Mouse (Mus musculus): Measurements from ENCODE around the gene Fam53b. TPM values are rescaled to one million over a fixed set of nuclear protein-coding genes. Genes with fewer than 3 reads are reported as not detected.

Gene Fam53b
- polyA plus RNA-seq, 1 experiment = 52.4 TPM

GRCm38 (mm10) chr7:132790447-132791219, 23.1 kb downstream of the Fam53b start:
- TF ChIP-seq CTCF (IDR thresholded peaks at IDR 0.05; ENCODE audit: extremely low read depth, insufficient read depth, insufficient read length, insufficient replicate concordance) (no peak), POLR2A (IDR thresholded peaks at IDR 0.05; ENCODE audit: low read depth, low read length) (no peak)
- Histone ChIP-seq H3K4me1 (ENCODE audit: control insufficient read depth, insufficient read depth, insufficient read length) (peaks cover 32% of the 10 kb centered on the region; the same call in 1 of the 2 replicates), H3K36me3 (ENCODE audit: control insufficient read depth, insufficient read depth, low read length) (no peaks in the 10 kb centered on the region), H3K27ac (ENCODE audit: insufficient read depth, low read length) (no peak overlapping the region), H3K4me3 (ENCODE audit: extremely low read depth, insufficient read depth, insufficient read length) (no peak overlapping the region), H3K27me3 (ENCODE audit: control insufficient read depth, insufficient read depth, low read length) (no peaks in the 10 kb centered on the region)
- 90% methylated on average over 14 of the region's 14 CpGs for WGBS
- DNase-seq (ENCODE audit: low read depth in 1 of 2, low spot score in 2 of 2) = no peak

DNA sequence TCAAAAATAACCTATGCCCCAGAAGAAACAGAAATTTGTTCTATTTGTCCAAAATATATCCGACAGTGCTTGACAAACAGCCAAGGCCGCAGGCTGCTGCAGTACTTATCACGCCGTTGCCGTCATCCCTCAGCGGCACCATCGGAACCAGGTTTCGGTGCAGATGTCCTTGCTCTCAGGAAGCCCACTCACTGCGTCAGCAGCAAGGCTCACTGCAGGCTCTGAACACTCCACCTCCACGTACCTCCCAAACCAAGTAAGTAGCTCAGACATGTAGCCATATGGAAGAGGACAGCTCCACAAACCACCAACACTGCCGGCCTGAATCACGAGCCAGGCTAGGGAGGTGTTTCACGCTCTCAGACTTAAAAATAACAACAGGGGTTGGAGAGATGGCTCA, 24.9 kb downstream of the Fam53b start:
- no peak overlapping the region for H3K4me3 ChIP-seq (ENCODE audit: extremely low read depth, insufficient read depth, insufficient read length)
- no peaks in the 10 kb centered on the region for H3K27me3 ChIP-seq (ENCODE audit: control insufficient read depth, insufficient read depth, low read length)
- H3K36me3 ChIP-seq (ENCODE audit: control insufficient read depth, insufficient read depth, low read length) = no peaks in the 10 kb centered on the region
- DNase-seq (ENCODE audit: low read depth in 1 of 2, low spot score in 2 of 2) = no peak
- no peak overlapping the region for H3K27ac ChIP-seq (ENCODE audit: insufficient read depth, low read length)
- peaks cover 27% of the 10 kb centered on the region; the same call in 1 of the 2 replicates for H3K4me1 ChIP-seq (ENCODE audit: control insufficient read depth, insufficient read depth, insufficient read length)
- WGBS = 96% methylated on average over 13 of the region's 13 CpGs
- TF ChIP-seq CTCF (IDR thresholded peaks at IDR 0.05; ENCODE audit: extremely low read depth, insufficient read depth, insufficient read length, insufficient replicate concordance) (no peak), POLR2A (IDR thresholded peaks at IDR 0.05; ENCODE audit: low read depth, low read length) (no peak)

DNA sequence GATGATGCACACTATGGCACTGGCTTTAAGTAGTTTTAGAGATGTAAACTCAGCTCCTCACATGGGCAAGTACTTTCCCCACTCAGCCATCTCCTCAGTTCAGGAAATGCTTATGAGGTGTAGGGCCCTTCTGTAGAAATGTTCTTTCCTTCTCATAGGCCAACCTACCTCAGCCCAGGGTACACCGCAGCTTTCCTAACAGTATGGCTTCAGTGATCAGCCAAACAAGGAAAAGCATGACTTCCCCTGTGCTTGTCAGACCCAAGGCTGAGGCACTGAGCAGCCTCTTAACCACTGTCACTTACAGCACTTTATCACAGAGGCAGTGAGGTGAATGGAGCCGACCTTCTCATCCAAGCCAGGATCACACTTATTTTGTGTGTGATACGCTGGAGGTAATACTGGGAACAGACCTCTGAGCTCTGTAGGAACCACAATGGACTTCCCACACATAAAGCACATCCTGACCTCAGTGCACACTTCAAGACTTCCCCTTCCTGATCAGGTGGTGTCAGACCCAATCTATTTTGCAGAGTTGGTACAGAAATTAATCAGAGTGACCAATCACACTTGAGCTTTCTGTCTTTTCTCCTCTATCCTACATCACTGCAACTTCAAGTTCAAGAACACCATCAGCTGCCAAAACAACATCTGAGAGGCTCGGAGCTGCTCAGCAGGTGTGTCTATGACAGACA, 26.0 kb downstream of the Fam53b start:
- H3K27ac ChIP-seq (ENCODE audit: insufficient read depth, low read length) = peak overlapping the region; percentile 26; the same call in 1 of the 2 replicates
- H3K27me3 ChIP-seq (ENCODE audit: control insufficient read depth, insufficient read depth, low read length) = no peaks in the 10 kb centered on the region
- H3K36me3 ChIP-seq (ENCODE audit: control insufficient read depth, insufficient read depth, low read length) = no peaks in the 10 kb centered on the region
- TF ChIP-seq POLR2A (IDR thresholded peaks at IDR 0.05; ENCODE audit: low read depth, low read length) (no peak), CTCF (IDR thresholded peaks at IDR 0.05; ENCODE audit: extremely low read depth, insufficient read depth, insufficient read length, insufficient replicate concordance) (no peak)
- peaks cover 24% of the 10 kb centered on the region; the same call in 1 of the 2 replicates for H3K4me1 ChIP-seq (ENCODE audit: control insufficient read depth, insufficient read depth, insufficient read length)
- DNase-seq (ENCODE audit: low read depth in 1 of 2, low spot score in 2 of 2) = no peak
- 36% methylated on average over 4 of the region's 4 CpGs for WGBS
- H3K4me3 ChIP-seq (ENCODE audit: extremely low read depth, insufficient read depth, insufficient read length) = no peak overlapping the region

DNA sequence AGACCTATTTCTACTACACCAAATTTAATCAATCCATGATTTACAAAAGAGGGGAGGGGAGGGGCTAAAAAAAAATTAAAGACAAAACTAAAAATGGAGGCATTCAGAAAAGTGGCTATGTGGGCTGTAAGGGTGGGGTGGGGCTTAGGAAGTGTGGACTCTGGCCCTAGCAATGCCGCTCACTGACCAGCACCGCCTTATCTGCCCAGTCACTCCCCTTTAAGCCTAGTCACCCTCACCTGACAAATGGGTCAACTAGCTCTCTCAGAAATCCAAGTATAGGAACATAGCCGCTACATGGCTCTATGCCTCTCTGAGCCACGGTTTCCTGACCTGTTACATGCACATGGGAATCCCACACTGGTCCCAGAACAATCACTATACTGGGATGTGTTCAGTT, 26.7 kb downstream of the Fam53b start:
- Histone ChIP-seq H3K4me3 (ENCODE audit: extremely low read depth, insufficient read depth, insufficient read length) (no peak overlapping the region), H3K27me3 (ENCODE audit: control insufficient read depth, insufficient read depth, low read length) (no peaks in the 10 kb centered on the region), H3K4me1 (ENCODE audit: control insufficient read depth, insufficient read depth, insufficient read length) (peaks cover 23% of the 10 kb centered on the region; the same call in 1 of the 2 replicates), H3K36me3 (ENCODE audit: control insufficient read depth, insufficient read depth, low read length) (no peaks in the 10 kb centered on the region), H3K27ac (ENCODE audit: insufficient read depth, low read length) (no peak overlapping the region)
- TF ChIP-seq POLR2A (IDR thresholded peaks at IDR 0.05; ENCODE audit: low read depth, low read length) (no peak), CTCF (IDR thresholded peaks at IDR 0.05; ENCODE audit: extremely low read depth, insufficient read depth, insufficient read length, insufficient replicate concordance) (no peak)
- DNase-seq (ENCODE audit: low read depth in 1 of 2, low spot score in 2 of 2) = no peak
- WGBS = 91% methylated on average over 4 of the region's 4 CpGs

DNA sequence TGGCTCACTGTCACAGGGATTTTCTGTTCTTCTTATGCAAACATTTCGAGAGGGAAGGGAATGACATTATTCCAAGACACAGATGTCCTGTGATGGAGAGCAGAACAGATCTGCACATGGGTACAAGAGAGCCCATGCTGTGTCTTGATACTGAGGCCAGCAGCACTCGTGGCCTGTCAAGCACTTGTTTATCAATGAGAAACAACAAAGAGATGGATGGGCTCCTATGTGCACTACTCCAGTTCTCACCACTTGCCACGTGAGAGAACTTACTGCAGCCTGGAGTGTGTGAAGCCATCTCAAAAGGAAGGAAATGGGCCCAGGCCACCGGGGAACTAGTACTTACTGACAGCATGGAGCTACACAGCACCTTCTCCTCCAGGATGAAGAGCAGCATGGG, 27.2 kb downstream of the Fam53b start:
- TF ChIP-seq POLR2A (IDR thresholded peaks at IDR 0.05; ENCODE audit: low read depth, low read length) (no peak), CTCF (IDR thresholded peaks at IDR 0.05; ENCODE audit: extremely low read depth, insufficient read depth, insufficient read length, insufficient replicate concordance) (no peak)
- no peaks in the 10 kb centered on the region for H3K36me3 ChIP-seq (ENCODE audit: control insufficient read depth, insufficient read depth, low read length)
- 45% methylated on average over 4 of the region's 4 CpGs for WGBS
- no peaks in the 10 kb centered on the region for H3K27me3 ChIP-seq (ENCODE audit: control insufficient read depth, insufficient read depth, low read length)
- H3K4me1 ChIP-seq (ENCODE audit: control insufficient read depth, insufficient read depth, insufficient read length) = peaks cover 23% of the 10 kb centered on the region; the same call in 1 of the 2 replicates
- no peak overlapping the region for H3K4me3 ChIP-seq (ENCODE audit: extremely low read depth, insufficient read depth, insufficient read length)
- H3K27ac ChIP-seq (ENCODE audit: insufficient read depth, low read length) = no peak overlapping the region
- no peak for DNase-seq (ENCODE audit: low read depth in 1 of 2, low spot score in 2 of 2)

- TF ChIP-seq CTCF (IDR thresholded peaks at IDR 0.05; ENCODE audit: extremely low read depth, insufficient read depth, insufficient read length, insufficient replicate concordance) (no peak), POLR2A (IDR thresholded peaks at IDR 0.05; ENCODE audit: low read depth, low read length) (no peak)
- H3K27ac ChIP-seq (ENCODE audit: insufficient read depth, low read length) = no peak overlapping the region
These were observed 27.7 kb downstream of the Fam53b start for GRCm38 (mm10) chr7:132786011-132786410.

More at GRCm38 (mm10) chr7:132786011-132786410, 27.7 kb downstream of the Fam53b start:
- Histone ChIP-seq H3K4me1 (ENCODE audit: control insufficient read depth, insufficient read depth, insufficient read length) (peaks cover 23% of the 10 kb centered on the region; the same call in 1 of the 2 replicates), H3K36me3 (ENCODE audit: control insufficient read depth, insufficient read depth, low read length) (no peaks in the 10 kb centered on the region), H3K4me3 (ENCODE audit: extremely low read depth, insufficient read depth, insufficient read length) (no peak overlapping the region), H3K27me3 (ENCODE audit: control insufficient read depth, insufficient read depth, low read length) (no peaks in the 10 kb centered on the region)
- WGBS = 47% methylated on average over 7 of the region's 7 CpGs
- DNase-seq (ENCODE audit: low read depth in 1 of 2, low spot score in 2 of 2) = no peak
